Mouse (Mus musculus) thymus, adult 2 months (tissue): ENCODE measurements around the gene Hmg20b.

Experiments
- CTCF ChIP-seq: fragments of 200-500 bp; IDR thresholded peaks from 2 replicates; pipeline ENCODE4 v1.5.1; 2012; ENCODE audit warnings: mild to moderate bottlenecking, control low read depth, low read length, moderate library complexity, borderline replicate concordance; ENCODE audit not compliant: control insufficient read depth, poor library complexity, insufficient read depth; ENCODE audit errors: extremely low read depth
- POLR2A ChIP-seq: fragments of 200-500 bp; IDR thresholded peaks from 2 replicates; pipeline ENCODE4 v1.6.1; 2012; ENCODE audit warnings: mild to moderate bottlenecking, low read length, control low read depth, moderate library complexity; ENCODE audit not compliant: control insufficient read depth, poor library complexity, insufficient read depth; ENCODE audit errors: extremely low read depth

DNA sequence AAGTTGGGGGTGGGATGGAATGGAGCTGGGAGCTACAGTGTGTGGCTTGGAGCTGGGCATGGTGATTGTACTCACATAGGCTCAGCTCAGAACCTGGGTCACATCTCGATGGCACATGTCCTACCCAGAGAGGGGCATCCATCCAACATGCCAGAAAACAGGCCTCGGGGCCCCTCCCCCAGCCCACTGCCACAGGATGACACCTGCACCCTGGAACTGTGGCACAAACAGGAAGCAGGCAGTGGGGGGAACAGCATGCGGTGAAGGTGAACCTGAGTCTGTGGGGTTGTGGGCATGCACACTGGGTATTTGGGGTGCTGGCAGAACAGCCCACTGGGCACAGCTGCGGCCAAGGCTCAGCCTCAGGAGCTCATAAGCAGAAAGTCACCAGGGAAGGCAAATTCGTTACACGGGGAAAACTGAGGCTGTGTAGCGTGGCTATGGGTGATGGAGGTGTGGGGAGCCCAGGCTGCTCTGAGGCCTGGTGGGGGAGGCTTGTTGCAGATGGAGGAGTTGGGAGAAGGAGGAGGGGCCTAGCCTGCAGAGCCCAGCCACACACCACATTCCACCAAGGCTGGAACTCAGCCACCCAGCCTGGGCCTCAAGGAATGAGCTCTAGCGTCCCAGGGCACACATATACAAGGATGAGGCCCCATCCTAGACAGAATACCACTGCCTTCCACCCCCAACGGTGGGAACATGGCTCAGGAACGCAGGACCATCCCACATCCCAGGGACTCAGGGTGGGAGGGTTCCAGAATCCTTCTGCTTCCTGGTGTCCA lies 20.9 kb downstream of the Hmg20b start:
- no peak for TF ChIP-seq CTCF
- TF ChIP-seq POLR2A: peak; percentile 26; the same call in 1 of the 2 replicates
